Mouse (Mus musculus): ENCODE results near the gene Mbnl2. TPM values are rescaled to one million over a fixed set of nuclear protein-coding genes. Genes with fewer than 3 reads are reported as not detected.

Mbnl2 gene
- 100 to 1,000 TPM; 122 to 131 TPM for total RNA-seq (2021)

- DNase-seq (ENCODE audit: extremely low spot score in 1 of 2, low spot score in 2 of 2) = peak; percentile 95 to 97
- intact Hi-C loops (cut with DNase I) = loop anchor here (5.0 kb wide), 3 partner anchors 117 to 202 kb away; partner anchors contain the start of gene Rap2a
These were observed at the start of gene Mbnl2 for GRCm38 (mm10) chr14:120275246-120276238. Gene Mbnl2, plus strand, starts transcription at chr14:120275669.

- DNase-seq (ENCODE audit: extremely low spot score in 1 of 2, low spot score in 2 of 2) = peak in 1 of 2 experiments; percentile 32
- intact Hi-C loops (cut with DNase I) = no loop called here
These were observed 43.4 kb upstream of the Mbnl2 start for GRCm38 (mm10) chr14:120232076-120232496.

GRCm38 (mm10) chr14:120235610-120236009 is 39.9 kb upstream of the Mbnl2 start:
- intact Hi-C loops (cut with DNase I) = no loop called here
- DNase-seq (ENCODE audit: extremely low spot score in 1 of 2, low spot score in 2 of 2) = no peak

- intact Hi-C loops (cut with DNase I) = no loop called here
- DNase-seq (ENCODE audit: extremely low spot score in 1 of 2, low spot score in 2 of 2) = no peak
These were observed 37.0 kb upstream of the Mbnl2 start for GRCm38 (mm10) chr14:120238501-120238900.

- DNase-seq (ENCODE audit: extremely low spot score in 1 of 2, low spot score in 2 of 2) = no peak
- intact Hi-C loops (cut with DNase I) = no loop called here
These were observed 35.3 kb upstream of the Mbnl2 start for GRCm38 (mm10) chr14:120240209-120240608.

GRCm38 (mm10) chr14:120242711-120243110 is 32.8 kb upstream of the Mbnl2 start:
- intact Hi-C loops (cut with DNase I) = no loop called here
- DNase-seq (ENCODE audit: extremely low spot score in 1 of 2, low spot score in 2 of 2) = no peak

GRCm38 (mm10) chr14:120245081-120245705 is 30.3 kb upstream of the Mbnl2 start:
- intact Hi-C loops (cut with DNase I) = no loop called here
- DNase-seq (ENCODE audit: extremely low spot score in 1 of 2, low spot score in 2 of 2) = no peak

GRCm38 (mm10) chr14:120253331-120253730 is 22.1 kb upstream of the Mbnl2 start:
- intact Hi-C loops (cut with DNase I) = no loop called here
- no peak for DNase-seq (ENCODE audit: extremely low spot score in 1 of 2, low spot score in 2 of 2)

- no peak for DNase-seq (ENCODE audit: extremely low spot score in 1 of 2, low spot score in 2 of 2)
- intact Hi-C loops (cut with DNase I) = no loop called here
These were observed 19.3 kb upstream of the Mbnl2 start for GRCm38 (mm10) chr14:120256146-120256545.

GRCm38 (mm10) chr14:120256623-120257384 is 18.7 kb upstream of the Mbnl2 start:
- intact Hi-C loops (cut with DNase I) = no loop called here

GRCm38 (mm10) chr14:120257483-120257882 is 18.0 kb upstream of the Mbnl2 start:
- DNase-seq (ENCODE audit: extremely low spot score in 1 of 2, low spot score in 2 of 2) = no peak
- intact Hi-C loops (cut with DNase I) = no loop called here

More at GRCm38 (mm10) chr14:120256623-120257384, 18.7 kb upstream of the Mbnl2 start:
- no peak for DNase-seq (ENCODE audit: extremely low spot score in 1 of 2, low spot score in 2 of 2)

- DNase-seq (ENCODE audit: extremely low spot score in 1 of 2, low spot score in 2 of 2) = no peak
- intact Hi-C loops (cut with DNase I) = no loop called here
These were observed 16.0 kb upstream of the Mbnl2 start for GRCm38 (mm10) chr14:120259426-120259825.

- no peak for DNase-seq (ENCODE audit: extremely low spot score in 1 of 2, low spot score in 2 of 2)
These were observed 13.9 kb upstream of the Mbnl2 start for GRCm38 (mm10) chr14:120261606-120262005.

GRCm38 (mm10) chr14:120262660-120263379 is 12.6 kb upstream of the Mbnl2 start:
- no peak for DNase-seq (ENCODE audit: extremely low spot score in 1 of 2, low spot score in 2 of 2)
- intact Hi-C loops (cut with DNase I) = loop anchor here (5.0 kb wide), 1 partner anchor 126 kb away; no protein-coding TSS in a partner anchor

More at GRCm38 (mm10) chr14:120261606-120262005, 13.9 kb upstream of the Mbnl2 start:
- intact Hi-C loops (cut with DNase I) = loop anchor here (5.0 kb wide), 1 partner anchor 124 kb away; no protein-coding TSS in a partner anchor

- intact Hi-C loops (cut with DNase I) = loop anchor here (5.0 kb wide), 1 partner anchor 126 kb away; no protein-coding TSS in a partner anchor
- DNase-seq (ENCODE audit: extremely low spot score in 1 of 2, low spot score in 2 of 2) = no peak
These were observed 11.9 kb upstream of the Mbnl2 start for GRCm38 (mm10) chr14:120263380-120264135.

- intact Hi-C loops (cut with DNase I) = no loop called here
- DNase-seq (ENCODE audit: extremely low spot score in 1 of 2, low spot score in 2 of 2) = no peak
These were observed 9.6 kb upstream of the Mbnl2 start for GRCm38 (mm10) chr14:120265886-120266285.

GRCm38 (mm10) chr14:120267130-120267529 is 8.3 kb upstream of the Mbnl2 start:
- intact Hi-C loops (cut with DNase I) = no loop called here
- no peak for DNase-seq (ENCODE audit: extremely low spot score in 1 of 2, low spot score in 2 of 2)
